Comparison of ENCODE assay signal across 8 mouse cellular contexts in genomic region chr5:138754303-138755120, GRCm38 (mm10). TPM values are rescaled to one million over a fixed set of nuclear protein-coding genes. Genes with fewer than 3 reads are reported as not detected.
DNase-seq lines count a peak whose midpoint lies in the region; ATAC-seq lines count a peak whose summit lies in the region.

Fam20c (plus strand) TSS chr5:138754514.

- no peaks in the 10 kb centered on the region for H3K9me3 ChIP-seq in erythroblast, embryonic 14.5 days (ENCODE audit: control insufficient read depth, low read length)
- H3K9me3 ChIP-seq in embryonic facial prominence, embryonic 12.5 days, result no peaks in the 10 kb centered on the region

- peak within 1 kb of the TSS; percentile 97 for H3K4me2 ChIP-seq in embryonic facial prominence, embryonic 12.5 days (replicated peaks)

- peak within 1 kb of the TSS; percentile 76 for H3K9ac ChIP-seq in embryonic facial prominence, embryonic 12.5 days

- WGBS in embryonic facial prominence, embryonic 12.5 days, result under 1% methylated on average over 96 of the region's 98 CpGs

- no peak for ATAC-seq in erythroblast, adult 5-6 weeks (replicated peaks; ENCODE audit: low FRiP score, poor library complexity, severe bottlenecking)
- ATAC-seq in embryonic facial prominence, embryonic 12.5 days (ENCODE audit: insufficient number of reproducible peaks, insufficient read depth, low FRiP score, low TSS enrichment), result peak; percentile 85

- H3K36me3 ChIP-seq in erythroblast, embryonic 14.5 days (ENCODE audit: control insufficient read depth), result no peaks in the 10 kb centered on the region; the same call in 1 of the 2 replicates
- no peaks in the 10 kb centered on the region for H3K36me3 ChIP-seq in embryonic facial prominence, embryonic 12.5 days

- H3K4me1 ChIP-seq in erythroblast, embryonic 14.5 days (ENCODE audit: control insufficient read depth), result no peaks in the 10 kb centered on the region
- peaks cover 22% of the 10 kb centered on the region for H3K4me1 ChIP-seq in embryonic facial prominence, embryonic 12.5 days

- H3K27me3 ChIP-seq in erythroblast, embryonic 14.5 days (ENCODE audit: control insufficient read depth), result peaks cover 44% of the 10 kb centered on the region
- H3K27me3 ChIP-seq in embryonic facial prominence, embryonic 12.5 days, result peaks cover 69% of the 10 kb centered on the region

- H3K27ac ChIP-seq in embryonic facial prominence, embryonic 12.5 days, result peak within 1 kb of the TSS; percentile 84

- H3K4me3 ChIP-seq in erythroblast, embryonic 14.5 days (replicated peaks), result peak within 1 kb of the TSS; percentile 55
- peak within 1 kb of the TSS; percentile 70 for H3K4me3 ChIP-seq in embryonic facial prominence, embryonic 12.5 days

- peak; percentile 86 to 92 for DNase-seq in heart, adult 18-20 months
- peak; percentile 88 for DNase-seq in kidney, adult 18-20 months
- DNase-seq in left cerebral cortex, postnatal 4 days, result peak; percentile 71
- DNase-seq in mesoderm, embryonic 11.5 days (ENCODE audit: low read depth, low spot score), result peak; percentile 77
- peak; percentile 78 for DNase-seq in right cerebral cortex, postnatal 4 days

- intact Hi-C loops in left cerebral cortex, postnatal 4 days (cut with DNase I), result no loop called here

RNA-seq across cellular contexts. Expression of gene Fam20c, which starts in this region (rescaled TPM):
- polyA plus RNA-seq in erythroblast, embryonic 14.5 days (2012), result 0.04 and 0.08 TPM in 2 replicates
- 0.19 and 1.5 TPM in 2 replicates for total RNA-seq in erythroblast, adult 5-6 weeks (2015; ENCODE audit: low replicate concordance)
- total RNA-seq in erythroblast, adult 5-6 weeks (2017; ENCODE audit: low replicate concordance), result 0.60 and 3.3 TPM in 2 replicates
- polyA plus RNA-seq in embryonic facial prominence, embryonic 12.5 days (2016; fragmentation: Nextera tagmentation; extraction: Ambion mirVana), result 7.0 and 7.1 TPM in 2 replicates
- total RNA-seq in heart, adult 18-20 months (2021), result 10 to 100 TPM; 10.3 to 13.9 TPM
- 10 to 100 TPM; 79.5 to 92.0 TPM for total RNA-seq in left cerebral cortex, postnatal 4 days (2021)
